Mouse (Mus musculus) right cerebral cortex, adult 2 months (tissue): ENCODE results near the gene Dtnb.

Experiments
- DNase-seq, 2 experiments: peaks; one replicate each; pipeline ENCODE4 v3.0.0; 2021 to 2022; ENCODE audit warnings: low spot score in 2 of 2

Dtnb gene

GRCm38 (mm10) chr12:3732623-3733265 lies 160.6 kb downstream of the Dtnb start:
- peak; percentile 26 to 45 for DNase-seq

GRCm38 (mm10) chr12:3733328-3733727 lies 161.1 kb downstream of the Dtnb start:
- DNase-seq: no peak

GRCm38 (mm10) chr12:3737009-3737408 lies 164.8 kb downstream of the Dtnb start:
- no peak for DNase-seq

- no peak for DNase-seq
Measured at GRCm38 (mm10) chr12:3738741-3739529, 166.8 kb downstream of the Dtnb start.

- no peak for DNase-seq
Measured at GRCm38 (mm10) chr12:3739749-3740704, 167.8 kb downstream of the Dtnb start.

- no peak for DNase-seq
Measured at GRCm38 (mm10) chr12:3740705-3741081, 168.5 kb downstream of the Dtnb start.

- peak in 1 of 2 experiments; percentile 26 for DNase-seq
Measured at GRCm38 (mm10) chr12:3745432-3746105, 173.4 kb downstream of the Dtnb start.

- DNase-seq: no peak
Measured at GRCm38 (mm10) chr12:3746369-3746768, 174.2 kb downstream of the Dtnb start.

GRCm38 (mm10) chr12:3747583-3747982 lies 175.4 kb downstream of the Dtnb start:
- no peak for DNase-seq

- DNase-seq: no peak
Measured at GRCm38 (mm10) chr12:3755522-3755921, 183.3 kb downstream of the Dtnb start.

- DNase-seq: no peak
Measured at GRCm38 (mm10) chr12:3756216-3756615, 184.0 kb downstream of the Dtnb start.

- DNase-seq: no peak
Measured at GRCm38 (mm10) chr12:3758127-3758526, 185.9 kb downstream of the Dtnb start.

- DNase-seq: no peak
Measured at GRCm38 (mm10) chr12:3759419-3759818, 187.2 kb downstream of the Dtnb start.

- DNase-seq: no peak
Measured at GRCm38 (mm10) chr12:3760876-3761590, 188.9 kb downstream of the Dtnb start.

GRCm38 (mm10) chr12:3761591-3762295 lies 189.6 kb downstream of the Dtnb start:
- no peak for DNase-seq

GRCm38 (mm10) chr12:3764191-3764804 lies 192.1 kb downstream of the Dtnb start:
- DNase-seq: no peak

GRCm38 (mm10) chr12:3767360-3767759 lies 195.2 kb downstream of the Dtnb start:
- DNase-seq: no peak

GRCm38 (mm10) chr12:3768391-3768790 lies 196.2 kb downstream of the Dtnb start:
- DNase-seq: no peak

GRCm38 (mm10) chr12:3770546-3770945 lies 198.4 kb downstream of the Dtnb start:
- DNase-seq: no peak

GRCm38 (mm10) chr12:3771080-3771479 lies 198.9 kb downstream of the Dtnb start:
- no peak for DNase-seq
